ENCODE assay signal across 8 mouse cellular contexts in genomic region chr6:30300372-30300771, GRCm38 (mm10). TPM values are rescaled to one million over a fixed set of nuclear protein-coding genes. Genes with fewer than 3 reads are reported as not detected.
A peak's percentile ranks its signal among the peaks of the same experiment; 100 is the strongest.
DNase-seq lines count a peak whose midpoint lies in the region; ATAC-seq lines count a peak whose summit lies in the region.

No protein-coding gene starts in this region.

- H3K27me3 ChIP-seq in embryonic facial prominence, embryonic 14.5 days (replicated peaks; ENCODE audit: control insufficient read depth, insufficient read depth, low read length) = no peaks in the 10 kb centered on the region
- H3K27me3 ChIP-seq in limb, embryonic 13.5 days = no peaks in the 10 kb centered on the region
- no peaks in the 10 kb centered on the region for H3K27me3 ChIP-seq in midbrain, embryonic 15.5 days (replicated peaks)

- H3K9ac ChIP-seq in embryonic facial prominence, embryonic 14.5 days (ENCODE audit: low read depth, low read length) = peak overlapping the region; percentile 7; the same call in 1 of the 2 replicates
- peak overlapping the region; percentile 84 for H3K9ac ChIP-seq in limb, embryonic 13.5 days
- peak overlapping the region; percentile 39 for H3K9ac ChIP-seq in midbrain, embryonic 15.5 days

- peak overlapping the region; percentile 81 for H3K4me3 ChIP-seq in embryonic facial prominence, embryonic 14.5 days (ENCODE audit: low read depth, low read length)
- H3K4me3 ChIP-seq in limb, embryonic 13.5 days = peak overlapping the region; percentile 66
- peak overlapping the region; percentile 89 for H3K4me3 ChIP-seq in midbrain, embryonic 15.5 days

- H3K4me2 ChIP-seq in embryonic facial prominence, embryonic 14.5 days (ENCODE audit: low read depth, low read length) = peak overlapping the region; percentile 77
- peak overlapping the region; percentile 76 for H3K4me2 ChIP-seq in limb, embryonic 13.5 days (replicated peaks)
- H3K4me2 ChIP-seq in midbrain, embryonic 15.5 days = peak overlapping the region; percentile 69

- ATAC-seq in embryonic facial prominence, embryonic 14.5 days (ENCODE audit: low read depth) = peak; percentile 67
- peak; percentile 62 for ATAC-seq in limb, embryonic 13.5 days (ENCODE audit: low FRiP score, low read depth)
- ATAC-seq in midbrain, embryonic 15.5 days (replicated peaks) = peak; percentile 67

- peaks cover 28% of the 10 kb centered on the region for H3K4me1 ChIP-seq in embryonic facial prominence, embryonic 14.5 days (ENCODE audit: control insufficient read depth, insufficient read depth, low read length)
- peaks cover 44% of the 10 kb centered on the region for H3K4me1 ChIP-seq in limb, embryonic 13.5 days
- peaks cover 31% of the 10 kb centered on the region for H3K4me1 ChIP-seq in midbrain, embryonic 15.5 days

- H3K27ac ChIP-seq in embryonic facial prominence, embryonic 14.5 days (replicated peaks; ENCODE audit: low read depth, low read length) = peak overlapping the region; percentile 93
- H3K27ac ChIP-seq in limb, embryonic 13.5 days = peak overlapping the region; percentile 67
- H3K27ac ChIP-seq in midbrain, embryonic 15.5 days = peak overlapping the region; percentile 79

- H3K36me3 ChIP-seq in embryonic facial prominence, embryonic 14.5 days (ENCODE audit: control insufficient read depth, insufficient read depth, low read length) = peaks cover 24% of the 10 kb centered on the region
- peaks cover 29% of the 10 kb centered on the region for H3K36me3 ChIP-seq in limb, embryonic 13.5 days
- no peaks in the 10 kb centered on the region for H3K36me3 ChIP-seq in midbrain, embryonic 15.5 days (replicated peaks)

- no peaks in the 10 kb centered on the region for H3K9me3 ChIP-seq in embryonic facial prominence, embryonic 14.5 days (ENCODE audit: control insufficient read depth, low read length)
- H3K9me3 ChIP-seq in limb, embryonic 13.5 days = no peaks in the 10 kb centered on the region
- no peaks in the 10 kb centered on the region for H3K9me3 ChIP-seq in midbrain, embryonic 15.5 days

- peak; percentile 39 for DNase-seq in 3134 (ENCODE audit: extremely low read depth, insufficient read length, low spot score)
- peak; percentile 90 to 92 for DNase-seq in adrenal gland, postnatal 36 days
- DNase-seq in embryonic facial prominence, embryonic 14.5 days (ENCODE audit: low spot score) = peak; percentile 95
- peak; percentile 94 for DNase-seq in heart, adult 8-10 months (ENCODE audit: low spot score)
- DNase-seq in kidney, adult 9 months = peak; percentile 95
- peak; percentile 63 to 77 for DNase-seq in spleen, postnatal 10 days (ENCODE audit: low spot score in 2 of 2)

- WGBS in embryonic facial prominence, embryonic 14.5 days = 3% methylated on average over 5 of the region's 5 CpGs
- 2% methylated on average over 5 of the region's 5 CpGs for WGBS in limb, embryonic 13.5 days
- under 1% methylated on average over 5 of the region's 5 CpGs for WGBS in midbrain, embryonic 15.5 days

RNA-seq across cellular contexts. Expression of gene Ube2h, which starts 4.0 kb away (rescaled TPM):
- 100 to 1,000 TPM; 105 to 126 TPM for total RNA-seq in adrenal gland, postnatal 36 days (2021)
- polyA plus RNA-seq in embryonic facial prominence, embryonic 14.5 days (2014; fragmentation: Nextera tagmentation; extraction: Ambion mirVana) = 51.5 and 53.1 TPM in 2 replicates
- total RNA-seq in heart, adult 8-10 months (2022) = 10 to 100 TPM; 59.8 to 73.0 (median 62.5) TPM
- polyA plus RNA-seq in limb, embryonic 13.5 days (2015; fragmentation: Nextera tagmentation; extraction: Ambion mirVana) = 43.6 and 45.9 TPM in 2 replicates
- 60.3 and 65.2 TPM in 2 replicates for polyA plus RNA-seq in midbrain, embryonic 15.5 days (2015; fragmentation: Nextera tagmentation; extraction: Ambion mirVana)

Comparison
In these comparisons a context has a peak if more than half of its experiments do, and no peak if none do; other contexts are left out.
1. Peak in every context shown above with its lines: DNase-seq, ATAC-seq, H3K4me3 ChIP-seq and H3K27ac ChIP-seq.
2. DNase-seq: peak in every context shown above with its lines; median percentile 95 in embryonic facial prominence, embryonic 14.5 days; 95 in kidney, adult 9 months; 94 in heart, adult 8-10 months; 91 in adrenal gland, postnatal 36 days; 70 in spleen, postnatal 10 days; 39 in 3134.
3. H3K9ac ChIP-seq: peak in every context shown above with its lines; median percentile 84 in limb, embryonic 13.5 days; 39 in midbrain, embryonic 15.5 days; 7 in embryonic facial prominence, embryonic 14.5 days.